Mouse (Mus musculus) myocyte (in vitro differentiated cells): ENCODE results near the gene Mki67. TPM values are rescaled to one million over a fixed set of nuclear protein-coding genes. Genes with fewer than 3 reads are reported as not detected.

Experiments used
- H3K27me3 ChIP-seq: one replicate; pipeline ENCODE4 v1.6.1; 2011; ENCODE audit not compliant: control insufficient read depth, insufficient read depth, insufficient read length
- H3K36me3 ChIP-seq: one replicate; pipeline ENCODE4 v1.6.1; 2011; ENCODE audit not compliant: control insufficient read depth, insufficient read depth
- H3K4me2 ChIP-seq: one replicate; pipeline ENCODE4 v1.6.1; 2011; ENCODE audit warnings: low read depth, control low read depth
- H3K4me3 ChIP-seq: one replicate; pipeline ENCODE4 v1.5.1; 2011; ENCODE audit warnings: mild to moderate bottlenecking, control low read depth, moderate library complexity
- H3K79me2 ChIP-seq: one replicate; pipeline ENCODE4 v1.6.1; 2011; ENCODE audit not compliant: control insufficient read depth, insufficient read depth
- H3ac ChIP-seq: one replicate; pipeline ENCODE4 v1.6.1; 2011; ENCODE audit not compliant: control insufficient read depth, insufficient read length
- CEBPB ChIP-seq: IDR thresholded peaks from 2 replicates; pipeline ENCODE4 v1.6.1; 2011; ENCODE audit warnings: mild to moderate bottlenecking, moderate library complexity; ENCODE audit not compliant: poor library complexity, insufficient read depth, severe bottlenecking
- E2F4 ChIP-seq: IDR thresholded peaks from one replicate; pipeline ENCODE4 v1.6.1; 2011; ENCODE audit warnings: mild to moderate bottlenecking, control low read depth, moderate library complexity; ENCODE audit not compliant: insufficient read depth
- MAX ChIP-seq: IDR thresholded peaks from one replicate; pipeline ENCODE4 v1.6.1; 2011; ENCODE audit warnings: low read depth, mild to moderate bottlenecking, control low read depth
- MYOD1 ChIP-seq, 3 experiments: IDR thresholded peaks; one replicate each; pipeline ENCODE4 v1.6.1; 2011; ENCODE audit warnings: control low read depth in 2 of 3, low read depth in 2 of 3, mild to moderate bottlenecking in 2 of 3, moderate library complexity in 1 of 3; ENCODE audit not compliant: insufficient read length in 2 of 3, control insufficient read depth in 1 of 3
- MYOG ChIP-seq, 3 experiments: IDR thresholded peaks; one replicate each; pipeline ENCODE4 v1.6.1; 2011; ENCODE audit warnings: control low read depth in 2 of 3, low read depth in 2 of 3, mild to moderate bottlenecking in 2 of 3; ENCODE audit not compliant: insufficient read length in 2 of 3, control insufficient read depth in 1 of 3, insufficient read depth in 1 of 3
- POLR2A ChIP-seq: IDR thresholded peaks from one replicate; pipeline ENCODE4 v1.6.1; 2011; ENCODE audit warnings: low read depth, mild to moderate bottlenecking, control low read depth, moderate library complexity; ENCODE audit not compliant: insufficient read length
- POLR2AphosphoS2 ChIP-seq: IDR thresholded peaks from one replicate; pipeline ENCODE4 v1.6.1; 2011; ENCODE audit warnings: low read depth, control low read depth; ENCODE audit not compliant: insufficient read length
- REST ChIP-seq: IDR thresholded peaks from one replicate; pipeline ENCODE4 v1.6.1; 2011; ENCODE audit warnings: mild to moderate bottlenecking, control low read depth, moderate library complexity; ENCODE audit not compliant: insufficient read depth, insufficient read length
- SRF ChIP-seq: IDR thresholded peaks from one replicate; pipeline ENCODE4 v1.6.1; 2011; ENCODE audit warnings: low read depth; ENCODE audit not compliant: control insufficient read depth, insufficient read length
- TCF12 ChIP-seq: IDR thresholded peaks from one replicate; pipeline ENCODE4 v1.6.1; 2011; ENCODE audit warnings: mild to moderate bottlenecking, control low read depth; ENCODE audit not compliant: poor library complexity, insufficient read depth, severe bottlenecking
- TCF3 ChIP-seq: IDR thresholded peaks from one replicate; pipeline ENCODE4 v1.6.1; 2011; ENCODE audit warnings: low read depth, control low read depth; ENCODE audit not compliant: insufficient read length
- USF1 ChIP-seq: IDR thresholded peaks from one replicate; pipeline ENCODE4 v1.6.1; 2011; ENCODE audit warnings: low read depth, mild to moderate bottlenecking, control low read depth, moderate library complexity
- polyA plus RNA-seq: library from polyadenylated mRNA; unstranded; fragments of >200 nt; fragmentation: generic; extraction: Trizol; gene quantifications from one replicate; pipeline ENCODE4 v1.2.1, GENCODE M21; 2012; ENCODE audit warnings: missing spikeins

Mki67 gene
- polyA plus RNA-seq, 1 experiment = 6.8 TPM

GRCm38 (mm10) chr7:135668852-135669739, 47.1 kb downstream of the Mki67 start:
- no peak for TF ChIP-seq POLR2A
- no peak for TF ChIP-seq CEBPB
- no peak for TF ChIP-seq TCF3
- no peak for TF ChIP-seq POLR2AphosphoS2
- TF ChIP-seq MYOG (IDR thresholded peaks at IDR 0.05; ENCODE audit: control insufficient read depth in 1 of 3, insufficient read depth in 1 of 3, insufficient read length in 2 of 3, low read depth in 2 of 3) = no peak
- TF ChIP-seq MYOD1 (IDR thresholded peaks at IDR 0.05; ENCODE audit: control insufficient read depth in 1 of 3, insufficient read length in 2 of 3, low read depth in 2 of 3) = no peak
- TF ChIP-seq SRF = no peak
- no peak for TF ChIP-seq REST
- no peak for TF ChIP-seq USF1
- TF ChIP-seq TCF12 = no peak
- TF ChIP-seq E2F4 = no peak
- TF ChIP-seq MAX = no peak

GRCm38 (mm10) chr7:135666314-135666713, 49.8 kb downstream of the Mki67 start:
- no peak for TF ChIP-seq USF1
- no peak for TF ChIP-seq E2F4
- no peak for TF ChIP-seq SRF
- TF ChIP-seq TCF3 = no peak
- TF ChIP-seq TCF12 = no peak
- TF ChIP-seq MYOD1 (IDR thresholded peaks at IDR 0.05; ENCODE audit: control insufficient read depth in 1 of 3, insufficient read length in 2 of 3, low read depth in 2 of 3) = no peak
- no peak for TF ChIP-seq POLR2A
- TF ChIP-seq MYOG (IDR thresholded peaks at IDR 0.05; ENCODE audit: control insufficient read depth in 1 of 3, insufficient read depth in 1 of 3, insufficient read length in 2 of 3, low read depth in 2 of 3) = no peak
- TF ChIP-seq CEBPB = no peak
- no peak for TF ChIP-seq REST
- no peak for TF ChIP-seq MAX
- TF ChIP-seq POLR2AphosphoS2 = no peak
- no peak overlapping the region for H3K4me2 ChIP-seq

More at GRCm38 (mm10) chr7:135668852-135669739, 47.1 kb downstream of the Mki67 start:
- no peak overlapping the region for H3K4me3 ChIP-seq
- H3K79me2 ChIP-seq = no peaks in the 10 kb centered on the region
- H3K4me2 ChIP-seq = no peak overlapping the region
- no peaks in the 10 kb centered on the region for H3K36me3 ChIP-seq
- H3ac ChIP-seq = no peak overlapping the region
- no peaks in the 10 kb centered on the region for H3K27me3 ChIP-seq

GRCm38 (mm10) chr7:135664211-135664610, 52.0 kb downstream of the Mki67 start:
- Histone ChIP-seq H3K27me3 (no peaks in the 10 kb centered on the region), H3K36me3 (peaks cover 6% of the 10 kb centered on the region), H3K4me3 (no peak overlapping the region), H3K4me2 (no peak overlapping the region), H3K79me2 (no peaks in the 10 kb centered on the region), H3ac (no peak overlapping the region)
- TF ChIP-seq MAX (no peak), POLR2AphosphoS2 (no peak), E2F4 (no peak), TCF3 (no peak), POLR2A (no peak), TCF12 (no peak), MYOG (IDR thresholded peaks at IDR 0.05; ENCODE audit: control insufficient read depth in 1 of 3, insufficient read depth in 1 of 3, insufficient read length in 2 of 3, low read depth in 2 of 3) (no peak), MYOD1 (IDR thresholded peaks at IDR 0.05; ENCODE audit: control insufficient read depth in 1 of 3, insufficient read length in 2 of 3, low read depth in 2 of 3) (no peak), SRF (no peak), USF1 (no peak), CEBPB (no peak)

More at GRCm38 (mm10) chr7:135666314-135666713, 49.8 kb downstream of the Mki67 start:
- Histone ChIP-seq H3K27me3 (no peaks in the 10 kb centered on the region), H3ac (no peak overlapping the region), H3K4me3 (no peak overlapping the region), H3K79me2 (no peaks in the 10 kb centered on the region), H3K36me3 (peaks cover 6% of the 10 kb centered on the region)

- H3K4me3 ChIP-seq = no peak overlapping the region
- H3K79me2 ChIP-seq = no peaks in the 10 kb centered on the region
- H3K4me2 ChIP-seq = no peak overlapping the region
- TF ChIP-seq CEBPB (no peak), REST (no peak), TCF12 (no peak), MYOG (IDR thresholded peaks at IDR 0.05; ENCODE audit: control insufficient read depth in 1 of 3, insufficient read depth in 1 of 3, insufficient read length in 2 of 3, low read depth in 2 of 3) (no peak), USF1 (no peak), TCF3 (no peak)
- peaks cover 6% of the 10 kb centered on the region for H3K36me3 ChIP-seq
- H3ac ChIP-seq = no peak overlapping the region
- H3K27me3 ChIP-seq = no peaks in the 10 kb centered on the region
Measured at GRCm38 (mm10) chr7:135660314-135660713, 55.8 kb downstream of the Mki67 start.
